ENCODE assay signal across 8 mouse cellular contexts in genomic region chr11:120085891-120086627, GRCm38 (mm10). TPM values are rescaled to one million over a fixed set of nuclear protein-coding genes. Genes with fewer than 3 reads are reported as not detected.
DNase-seq lines count a peak whose midpoint lies in the region; ATAC-seq and TF ChIP-seq lines count a peak whose summit lies in the region.

No protein-coding gene starts in this region.

- no peaks in the 10 kb centered on the region for H3K27me3 ChIP-seq in E14TG2a.4 (ENCODE audit: insufficient read depth, low read length)
- H3K27me3 ChIP-seq in heart, adult 2 months (ENCODE audit: control insufficient read depth, insufficient read depth, low read length), result no peaks in the 10 kb centered on the region
- no peaks in the 10 kb centered on the region for H3K27me3 ChIP-seq in midbrain, embryonic 13.5 days

- 0 out of 2 replicates have a peak, but pooled peaks have one; percentile 1 for ATAC-seq in midbrain, embryonic 13.5 days

- intact Hi-C loops in heart, adult 2 months (cut with DNase I), result no loop called here

- H3K4me1 ChIP-seq in E14TG2a.4 (replicated peaks; ENCODE audit: low read depth, low read length), result peaks cover 69% of the 10 kb centered on the region
- peaks cover 5% of the 10 kb centered on the region for H3K4me1 ChIP-seq in heart, adult 2 months (ENCODE audit: control insufficient read depth, insufficient read depth, low read length)
- peaks cover 18% of the 10 kb centered on the region for H3K4me1 ChIP-seq in midbrain, embryonic 13.5 days (replicated peaks)

- TF ChIP-seq EP300 in heart, adult 2 months (IDR thresholded peaks at IDR 0.05; ENCODE audit: insufficient read depth, low read depth, low read length), result no peak

- WGBS in heart, adult 2 months, result 1% methylated on average over 25 of the region's 25 CpGs
- WGBS in midbrain, embryonic 13.5 days, result 2% methylated on average over 25 of the region's 25 CpGs

- peak overlapping the region; percentile 88 for H3K27ac ChIP-seq in heart, adult 2 months
- peak overlapping the region; percentile 90 for H3K27ac ChIP-seq in midbrain, embryonic 13.5 days

- H3K4me2 ChIP-seq in midbrain, embryonic 13.5 days (replicated peaks), result peak overlapping the region; percentile 96

- H3K36me3 ChIP-seq in E14TG2a.4 (ENCODE audit: insufficient read depth, low read length), result peaks cover 34% of the 10 kb centered on the region
- no peaks in the 10 kb centered on the region for H3K36me3 ChIP-seq in heart, adult 2 months (ENCODE audit: control insufficient read depth, insufficient read depth, low read length)
- peaks cover 39% of the 10 kb centered on the region for H3K36me3 ChIP-seq in midbrain, embryonic 13.5 days

- DNase-seq in kidney, adult 9 months, result peak; percentile 23
- no peak for DNase-seq in kidney, adult 8-10 months
- DNase-seq in cerebellum, postnatal 25 days, result peak; percentile 78
- peak; percentile 58 to 65 for DNase-seq in heart, adult 2 months
- peak; percentile 59 to 70 for DNase-seq in kidney, postnatal 4 days
- no peak for DNase-seq in adipocyte (ENCODE audit: low spot score)

- TF ChIP-seq CTCF in E14TG2a.4 (conservative IDR thresholded peaks at IDR 0.05; ENCODE audit: low read length), result no peak
- TF ChIP-seq CTCF in heart, adult 2 months (IDR thresholded peaks at IDR 0.05), result no peak

- H3K79me2 ChIP-seq in heart, adult 2 months (replicated peaks; ENCODE audit: control insufficient read depth, insufficient read depth, low read length), result no peaks in the 10 kb centered on the region

- H3K4me3 ChIP-seq in E14TG2a.4 (replicated peaks; ENCODE audit: low read length), result peak overlapping the region; percentile 93
- H3K4me3 ChIP-seq in heart, adult 2 months, result peak overlapping the region; percentile 100
- H3K4me3 ChIP-seq in midbrain, embryonic 13.5 days (replicated peaks), result peak overlapping the region; percentile 72

- peak overlapping the region; percentile 87 for H3K9ac ChIP-seq in heart, adult 2 months (ENCODE audit: low read depth, low read length)
- H3K9ac ChIP-seq in midbrain, embryonic 13.5 days (replicated peaks), result peak overlapping the region; percentile 98

- no peak for TF ChIP-seq POLR2A in heart, adult 2 months (IDR thresholded peaks at IDR 0.05; ENCODE audit: insufficient read depth, low read depth, low read length)

- no peaks in the 10 kb centered on the region for H3K9me3 ChIP-seq in E14TG2a.4 (ENCODE audit: low read length)
- H3K9me3 ChIP-seq in midbrain, embryonic 13.5 days, result no peaks in the 10 kb centered on the region

RNA-seq across cellular contexts. Expression of gene Cep131, which starts 0.6 kb away (rescaled TPM):
- 10 to 100 TPM in 1 of 2 experiments, 1 to 10 TPM in 1; 9.3 to 10.7 TPM for total RNA-seq in heart, adult 2 months (2021)
- 3.7 and 6.5 TPM in 2 replicates for polyA plus RNA-seq in heart, adult 2 months (2012; rRNA removed)
- 29.3 and 37.9 TPM in 2 replicates for polyA plus RNA-seq in midbrain, embryonic 13.5 days (2015; fragmentation: Nextera tagmentation; extraction: Ambion mirVana)

RNA-seq across cellular contexts. Expression of gene Tepsin, which starts 12.5 kb away (rescaled TPM):
- 1 to 10 TPM; 6.1 to 6.3 TPM for total RNA-seq in heart, adult 2 months (2021)
- polyA plus RNA-seq in heart, adult 2 months (2012; rRNA removed), result 19.1 and 22.8 TPM in 2 replicates
- 19.9 and 20.9 TPM in 2 replicates for polyA plus RNA-seq in midbrain, embryonic 13.5 days (2015; fragmentation: Nextera tagmentation; extraction: Ambion mirVana)

RNA-seq across cellular contexts. Expression of gene Ndufaf8, which starts 12.7 kb away (rescaled TPM):
- 10 to 100 TPM; 82.7 to 93.9 TPM for total RNA-seq in heart, adult 2 months (2021)
- polyA plus RNA-seq in heart, adult 2 months (2012; rRNA removed), result 35.5 and 51.0 TPM in 2 replicates
- 59.2 and 63.7 TPM in 2 replicates for polyA plus RNA-seq in midbrain, embryonic 13.5 days (2015; fragmentation: Nextera tagmentation; extraction: Ambion mirVana)

RNA-seq across cellular contexts. Expression of gene Aatk, which starts 39.1 kb away (rescaled TPM):
- 1 to 10 TPM; 3.6 to 4.7 TPM for total RNA-seq in heart, adult 2 months (2021)
- 10.3 and 12.1 TPM in 2 replicates for polyA plus RNA-seq in heart, adult 2 months (2012; rRNA removed)
- 15.1 and 18.6 TPM in 2 replicates for polyA plus RNA-seq in midbrain, embryonic 13.5 days (2015; fragmentation: Nextera tagmentation; extraction: Ambion mirVana)

Comparison
In these comparisons a context has a peak if more than half of its experiments do, and no peak if none do; other contexts are left out.
1. DNase-seq: peak in kidney, adult 9 months (single experiment), cerebellum, postnatal 25 days (2 of 2), heart, adult 2 months (2 of 2) and kidney, postnatal 4 days (2 of 2); none in kidney, adult 8-10 months (0 of 2) and adipocyte (single experiment).
2. Peak in every context shown above with its lines, with median percentiles within 50 percentile points of each other: H3K4me3 ChIP-seq.